Mouse (Mus musculus): ENCODE results near the gene Krt71. TPM values are rescaled to one million over a fixed set of nuclear protein-coding genes. Genes with fewer than 3 reads are reported as not detected.

The Krt71 gene
- polyA plus RNA-seq, 1 experiment from 2014 or later, result not detected

GRCm38 (mm10) chr15:101724686-101725085 is 18.2 kb downstream of the Krt71 start:
- WGBS, result 50% methylated on average over 5 of the region's 5 CpGs
- Histone ChIP-seq H3K4me1 (ENCODE audit: control insufficient read depth, insufficient read depth, low read length) (no peaks in the 10 kb centered on the region), H3K4me2 (replicated peaks; ENCODE audit: low read depth, low read length) (no peak overlapping the region), H3K9me3 (ENCODE audit: control insufficient read depth, low read depth, low read length) (no peaks in the 10 kb centered on the region), H3K9ac (replicated peaks; ENCODE audit: low read depth, low read length) (no peak overlapping the region), H3K4me3 (ENCODE audit: low read depth, low read length) (no peak overlapping the region), H3K27me3 (ENCODE audit: control insufficient read depth, insufficient read depth, low read length) (no peaks in the 10 kb centered on the region), H3K27ac (ENCODE audit: low read length) (no peak overlapping the region), H3K36me3 (ENCODE audit: control insufficient read depth, insufficient read depth, low read length) (no peaks in the 10 kb centered on the region)
- no peak for ATAC-seq (ENCODE audit: insufficient number of reproducible peaks, insufficient read depth, low FRiP score, low read depth)

GRCm38 (mm10) chr15:101715831-101716230 is 27.1 kb downstream of the Krt71 start:
- Histone ChIP-seq H3K27me3 (ENCODE audit: control insufficient read depth, insufficient read depth, low read length) (no peaks in the 10 kb centered on the region), H3K4me1 (ENCODE audit: control insufficient read depth, insufficient read depth, low read length) (no peaks in the 10 kb centered on the region), H3K27ac (ENCODE audit: low read length) (no peak overlapping the region), H3K36me3 (ENCODE audit: control insufficient read depth, insufficient read depth, low read length) (no peaks in the 10 kb centered on the region), H3K9ac (replicated peaks; ENCODE audit: low read depth, low read length) (no peak overlapping the region), H3K4me2 (replicated peaks; ENCODE audit: low read depth, low read length) (no peak overlapping the region), H3K4me3 (ENCODE audit: low read depth, low read length) (no peak overlapping the region), H3K9me3 (ENCODE audit: control insufficient read depth, low read depth, low read length) (no peaks in the 10 kb centered on the region)
- WGBS, result 87% methylated on average over 3 of the region's 3 CpGs
- ATAC-seq (ENCODE audit: insufficient number of reproducible peaks, insufficient read depth, low FRiP score, low read depth), result no peak

- no peaks in the 10 kb centered on the region for H3K4me1 ChIP-seq (ENCODE audit: control insufficient read depth, insufficient read depth, low read length)
- no peaks in the 10 kb centered on the region for H3K36me3 ChIP-seq (ENCODE audit: control insufficient read depth, insufficient read depth, low read length)
- H3K4me3 ChIP-seq (ENCODE audit: low read depth, low read length), result no peak overlapping the region
- WGBS, result 68% methylated on average over 5 of the region's 5 CpGs
- H3K27ac ChIP-seq (ENCODE audit: low read length), result no peak overlapping the region
- no peaks in the 10 kb centered on the region for H3K27me3 ChIP-seq (ENCODE audit: control insufficient read depth, insufficient read depth, low read length)
- no peak overlapping the region for H3K4me2 ChIP-seq (replicated peaks; ENCODE audit: low read depth, low read length)
- no peaks in the 10 kb centered on the region for H3K9me3 ChIP-seq (ENCODE audit: control insufficient read depth, low read depth, low read length)
- no peak overlapping the region for H3K9ac ChIP-seq (replicated peaks; ENCODE audit: low read depth, low read length)
- no peak for ATAC-seq (ENCODE audit: insufficient number of reproducible peaks, insufficient read depth, low FRiP score, low read depth)
Measured at GRCm38 (mm10) chr15:101714356-101714755, 28.6 kb downstream of the Krt71 start.

- H3K4me2 ChIP-seq (replicated peaks; ENCODE audit: low read depth, low read length), result no peak overlapping the region
- no peak overlapping the region for H3K4me3 ChIP-seq (ENCODE audit: low read depth, low read length)
- no peaks in the 10 kb centered on the region for H3K9me3 ChIP-seq (ENCODE audit: control insufficient read depth, low read depth, low read length)
- no peak overlapping the region for H3K27ac ChIP-seq (ENCODE audit: low read length)
- H3K27me3 ChIP-seq (ENCODE audit: control insufficient read depth, insufficient read depth, low read length), result no peaks in the 10 kb centered on the region
- no peaks in the 10 kb centered on the region for H3K36me3 ChIP-seq (ENCODE audit: control insufficient read depth, insufficient read depth, low read length)
- no peak for ATAC-seq (ENCODE audit: insufficient number of reproducible peaks, insufficient read depth, low FRiP score, low read depth)
- 61% methylated on average over 8 of the region's 8 CpGs for WGBS
- H3K9ac ChIP-seq (replicated peaks; ENCODE audit: low read depth, low read length), result no peak overlapping the region
- H3K4me1 ChIP-seq (ENCODE audit: control insufficient read depth, insufficient read depth, low read length), result no peaks in the 10 kb centered on the region
Measured at GRCm38 (mm10) chr15:101713731-101714130, 29.2 kb downstream of the Krt71 start.

DNA sequence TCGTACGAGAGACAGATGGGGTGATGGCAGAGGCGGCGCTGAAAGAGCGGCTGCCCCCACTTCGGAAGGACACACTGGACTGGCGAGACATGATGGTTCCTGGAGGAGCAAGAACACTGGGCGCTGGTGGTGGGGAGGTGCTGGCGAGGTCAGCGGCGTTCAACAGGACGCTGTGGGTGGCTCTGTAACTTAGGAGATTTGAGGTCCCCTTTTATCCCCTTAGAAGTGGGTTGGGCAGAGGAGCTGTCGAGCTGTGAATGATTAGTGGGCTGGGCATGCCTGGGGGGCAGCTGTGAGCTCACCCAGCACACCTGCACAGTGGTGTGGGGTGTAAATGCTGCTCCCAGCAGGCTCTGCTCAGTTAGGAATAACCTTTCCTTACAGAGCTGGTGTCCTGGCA is 30.2 kb downstream of the Krt71 start, which contains the start of gene Krt5:
TSS of gene Krt5 (minus strand) at position 179 of the 400 bp plus-strand sequence.
- Histone ChIP-seq H3K4me3 (ENCODE audit: low read depth, low read length) (peak within 1 kb of the TSS; percentile 8; the same call in 1 of the 2 replicates), H3K9me3 (ENCODE audit: control insufficient read depth, low read depth, low read length) (no peaks in the 10 kb centered on the region), H3K27ac (ENCODE audit: low read length) (no peak within 1 kb of the TSS), H3K4me1 (ENCODE audit: control insufficient read depth, insufficient read depth, low read length) (no peaks in the 10 kb centered on the region), H3K27me3 (ENCODE audit: control insufficient read depth, insufficient read depth, low read length) (no peaks in the 10 kb centered on the region), H3K4me2 (replicated peaks; ENCODE audit: low read depth, low read length) (0 out of 2 replicates have a peak within 1 kb of the TSS, but pooled peaks have one; percentile 16), H3K36me3 (ENCODE audit: control insufficient read depth, insufficient read depth, low read length) (no peaks in the 10 kb centered on the region), H3K9ac (replicated peaks; ENCODE audit: low read depth, low read length) (no peak within 1 kb of the TSS)
- no peak for ATAC-seq (ENCODE audit: insufficient number of reproducible peaks, insufficient read depth, low FRiP score, low read depth)
- 52% methylated on average over 13 of the region's 13 CpGs for WGBS

GRCm38 (mm10) chr15:101708683-101709082 is 34.2 kb downstream of the Krt71 start:
- 65% methylated on average over 11 of the region's 11 CpGs for WGBS
- Histone ChIP-seq H3K4me1 (ENCODE audit: control insufficient read depth, insufficient read depth, low read length) (no peaks in the 10 kb centered on the region), H3K9ac (replicated peaks; ENCODE audit: low read depth, low read length) (no peak overlapping the region), H3K4me2 (replicated peaks; ENCODE audit: low read depth, low read length) (no peak overlapping the region), H3K27ac (ENCODE audit: low read length) (no peak overlapping the region), H3K36me3 (ENCODE audit: control insufficient read depth, insufficient read depth, low read length) (no peaks in the 10 kb centered on the region), H3K4me3 (ENCODE audit: low read depth, low read length) (no peak overlapping the region), H3K27me3 (ENCODE audit: control insufficient read depth, insufficient read depth, low read length) (no peaks in the 10 kb centered on the region), H3K9me3 (ENCODE audit: control insufficient read depth, low read depth, low read length) (no peaks in the 10 kb centered on the region)
- no peak for ATAC-seq (ENCODE audit: insufficient number of reproducible peaks, insufficient read depth, low FRiP score, low read depth)

DNA sequence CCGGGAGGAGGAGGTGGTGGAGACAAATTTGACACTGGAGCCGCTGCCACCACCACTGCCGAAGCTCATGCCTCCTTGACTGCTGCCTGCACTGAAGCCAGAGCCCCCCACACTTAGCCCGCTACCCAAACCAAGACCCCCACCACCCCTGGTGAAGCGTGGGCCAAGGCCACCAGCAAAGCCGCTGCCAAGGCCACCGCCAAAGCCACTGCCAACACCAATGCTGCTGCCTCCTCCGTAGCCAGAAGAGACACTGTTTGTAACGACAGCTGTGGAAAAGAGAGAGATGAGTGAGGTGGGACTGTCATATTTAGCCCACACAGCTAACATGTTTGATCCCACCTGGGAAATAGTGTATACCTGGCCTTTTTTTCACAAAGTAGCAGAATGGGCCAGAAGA is 35.5 kb downstream of the Krt71 start:
- WGBS, result 87% methylated on average over 9 of the region's 9 CpGs

DNA sequence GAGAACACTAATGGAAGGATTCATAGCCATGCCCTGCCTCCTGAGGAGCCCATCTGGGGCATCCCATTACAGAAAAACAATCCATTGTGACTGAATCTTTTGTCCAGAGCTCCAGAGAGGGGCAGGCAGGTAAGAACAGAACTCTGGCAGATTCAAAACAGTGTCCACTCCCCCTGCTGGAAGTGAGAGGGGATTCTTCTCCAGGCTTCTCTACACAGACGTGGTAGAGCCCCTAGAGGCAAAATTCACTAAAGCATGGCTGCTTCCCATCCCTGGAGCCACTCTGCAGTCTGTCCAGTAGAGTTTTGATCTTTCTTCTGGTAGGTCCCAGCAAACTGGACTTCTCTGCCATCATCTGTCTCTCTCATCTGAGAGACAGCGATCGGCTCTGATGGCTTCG is 38.8 kb downstream of the Krt71 start:
- H3K4me2 ChIP-seq (replicated peaks; ENCODE audit: low read depth, low read length), result no peak overlapping the region
- H3K4me1 ChIP-seq (ENCODE audit: control insufficient read depth, insufficient read depth, low read length), result no peaks in the 10 kb centered on the region
- no peaks in the 10 kb centered on the region for H3K9me3 ChIP-seq (ENCODE audit: control insufficient read depth, low read depth, low read length)
- H3K36me3 ChIP-seq (ENCODE audit: control insufficient read depth, insufficient read depth, low read length), result no peaks in the 10 kb centered on the region
- H3K27me3 ChIP-seq (ENCODE audit: control insufficient read depth, insufficient read depth, low read length), result no peaks in the 10 kb centered on the region
- no peak for ATAC-seq (ENCODE audit: insufficient number of reproducible peaks, insufficient read depth, low FRiP score, low read depth)
- H3K9ac ChIP-seq (replicated peaks; ENCODE audit: low read depth, low read length), result no peak overlapping the region
- no peak overlapping the region for H3K27ac ChIP-seq (ENCODE audit: low read length)
- no peak overlapping the region for H3K4me3 ChIP-seq (ENCODE audit: low read depth, low read length)
- 75% methylated on average over 4 of the region's 4 CpGs for WGBS

More for the DNA sequence above, 35.5 kb downstream of the Krt71 start:
- no peaks in the 10 kb centered on the region for H3K27me3 ChIP-seq (ENCODE audit: control insufficient read depth, insufficient read depth, low read length)
- H3K4me1 ChIP-seq (ENCODE audit: control insufficient read depth, insufficient read depth, low read length), result no peaks in the 10 kb centered on the region
- no peak overlapping the region for H3K9ac ChIP-seq (replicated peaks; ENCODE audit: low read depth, low read length)
- ATAC-seq (ENCODE audit: insufficient number of reproducible peaks, insufficient read depth, low FRiP score, low read depth), result no peak
- no peaks in the 10 kb centered on the region for H3K36me3 ChIP-seq (ENCODE audit: control insufficient read depth, insufficient read depth, low read length)
- H3K27ac ChIP-seq (ENCODE audit: low read length), result no peak overlapping the region
- no peak overlapping the region for H3K4me3 ChIP-seq (ENCODE audit: low read depth, low read length)
- no peaks in the 10 kb centered on the region for H3K9me3 ChIP-seq (ENCODE audit: control insufficient read depth, low read depth, low read length)
- H3K4me2 ChIP-seq (replicated peaks; ENCODE audit: low read depth, low read length), result no peak overlapping the region

DNA sequence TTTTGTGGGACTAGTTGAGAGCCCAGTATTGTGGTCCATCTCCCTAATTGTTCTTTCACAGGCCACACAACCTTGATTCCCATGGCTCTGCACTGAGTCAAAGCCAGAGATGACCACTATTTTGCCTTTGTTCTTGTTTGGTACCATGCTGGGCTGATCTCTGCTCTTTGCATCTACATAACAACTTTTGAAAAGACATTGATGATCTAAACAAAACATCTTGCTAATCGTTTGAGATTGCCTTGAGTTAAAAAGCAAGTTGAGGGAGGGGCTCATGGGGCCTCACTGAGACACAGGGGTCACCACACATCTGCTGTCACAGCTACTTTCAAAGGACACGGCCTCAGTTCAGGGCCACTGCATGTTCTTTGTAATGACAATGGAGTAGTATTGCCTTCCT is 40.5 kb downstream of the Krt71 start:
- no peaks in the 10 kb centered on the region for H3K9me3 ChIP-seq (ENCODE audit: control insufficient read depth, low read depth, low read length)
- H3K27ac ChIP-seq (ENCODE audit: low read length), result no peak overlapping the region
- H3K36me3 ChIP-seq (ENCODE audit: control insufficient read depth, insufficient read depth, low read length), result no peaks in the 10 kb centered on the region
- H3K4me1 ChIP-seq (ENCODE audit: control insufficient read depth, insufficient read depth, low read length), result no peaks in the 10 kb centered on the region
- no peak overlapping the region for H3K9ac ChIP-seq (replicated peaks; ENCODE audit: low read depth, low read length)
- WGBS, result 34% methylated on average over 2 of the region's 2 CpGs
- H3K4me2 ChIP-seq (replicated peaks; ENCODE audit: low read depth, low read length), result no peak overlapping the region
- no peak for ATAC-seq (ENCODE audit: insufficient number of reproducible peaks, insufficient read depth, low FRiP score, low read depth)
- no peaks in the 10 kb centered on the region for H3K27me3 ChIP-seq (ENCODE audit: control insufficient read depth, insufficient read depth, low read length)
- H3K4me3 ChIP-seq (ENCODE audit: low read depth, low read length), result no peak overlapping the region
